Mouse (Mus musculus): ENCODE measurements at regions not wholly inside any gene's neighbourhood (a gene's known extent, or its start where the extent isn't known, plus 50 kb on each side); places are given as distances from the start of the nearest gene placed in this dataset.
A peak's percentile ranks its signal among the peaks of the same experiment; 100 is the strongest.

DNA sequence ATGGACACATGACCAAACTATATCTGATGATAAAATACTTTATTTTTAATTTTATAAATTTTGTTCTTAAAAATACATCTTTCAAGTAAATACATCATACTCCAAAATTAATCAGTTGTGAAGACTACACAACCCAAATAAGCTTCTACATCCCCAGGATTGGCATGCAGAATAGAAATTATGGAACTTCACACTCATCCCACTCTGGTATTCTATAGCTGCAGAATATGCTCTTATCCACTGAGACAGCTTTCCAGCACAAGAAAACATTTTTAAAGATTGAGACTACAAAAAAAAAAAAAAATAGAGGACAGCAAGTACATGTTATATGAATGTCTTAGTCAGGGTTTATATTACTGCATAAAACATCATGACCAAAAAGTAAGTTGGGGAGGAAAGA is 94.4 kb downstream of the Gm11232 start:
- Histone ChIP-seq H3K36me3 (ENCODE audit: control insufficient read depth, insufficient read depth, low read length, poor library complexity, severe bottlenecking) (no peaks in the 10 kb centered on the region), H3K27me3 (ENCODE audit: control insufficient read depth, insufficient read depth, low read length, poor library complexity, severe bottlenecking) (no peaks in the 10 kb centered on the region)
- DNase-seq (ENCODE audit: low read depth, low spot score), result no peak

DNA sequence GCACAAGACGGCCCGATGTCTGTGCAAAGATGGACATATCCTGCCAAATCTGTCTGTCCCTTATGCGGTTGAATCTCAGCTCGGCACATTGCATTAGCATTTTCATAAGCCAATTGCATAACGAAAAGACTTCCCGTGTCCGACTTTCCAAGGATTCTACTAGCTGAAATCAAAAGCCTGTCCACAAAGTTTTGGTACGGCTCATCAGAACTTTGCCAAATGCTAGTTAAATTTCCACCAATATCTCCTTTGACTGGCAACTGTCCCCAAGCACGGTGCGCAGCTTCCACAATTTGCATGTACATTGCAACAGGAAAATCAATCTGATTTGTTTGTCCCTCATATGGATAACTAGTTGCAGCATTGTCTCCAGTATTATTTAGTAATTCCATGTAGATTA is 117.2 kb downstream of the Gm11232 start:
- H3K36me3 ChIP-seq (ENCODE audit: control insufficient read depth, insufficient read depth, low read length, poor library complexity, severe bottlenecking), result no peaks in the 10 kb centered on the region
- no peaks in the 10 kb centered on the region for H3K27me3 ChIP-seq (ENCODE audit: control insufficient read depth, insufficient read depth, low read length, poor library complexity, severe bottlenecking)
- DNase-seq (ENCODE audit: low read depth, low spot score), result no peak

DNA sequence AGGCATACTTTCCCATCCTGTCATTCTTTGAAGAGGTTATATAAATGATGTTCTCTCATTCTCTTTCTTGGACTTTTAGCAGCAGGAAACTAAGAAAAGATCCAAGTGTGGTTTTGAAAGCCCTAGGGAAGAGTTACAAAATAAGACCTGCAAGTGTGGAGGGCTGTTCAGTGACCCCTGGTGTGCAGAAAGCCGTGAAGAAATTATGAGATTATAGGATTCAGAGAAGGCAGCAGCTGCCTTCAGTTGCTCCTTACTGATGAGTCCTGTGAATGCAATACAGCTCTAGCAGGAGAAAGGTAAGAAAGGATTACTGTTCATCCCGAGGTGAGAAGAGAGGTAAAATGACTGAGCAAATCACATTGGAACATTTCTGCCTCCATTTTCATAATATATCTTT is 130.7 kb downstream of the Gm11232 start:
- Histone ChIP-seq H3K27me3 (ENCODE audit: control insufficient read depth, insufficient read depth, low read length, poor library complexity, severe bottlenecking) (no peaks in the 10 kb centered on the region), H3K36me3 (ENCODE audit: control insufficient read depth, insufficient read depth, low read length, poor library complexity, severe bottlenecking) (no peaks in the 10 kb centered on the region)
- no peak for DNase-seq (ENCODE audit: low read depth, low spot score)

DNA sequence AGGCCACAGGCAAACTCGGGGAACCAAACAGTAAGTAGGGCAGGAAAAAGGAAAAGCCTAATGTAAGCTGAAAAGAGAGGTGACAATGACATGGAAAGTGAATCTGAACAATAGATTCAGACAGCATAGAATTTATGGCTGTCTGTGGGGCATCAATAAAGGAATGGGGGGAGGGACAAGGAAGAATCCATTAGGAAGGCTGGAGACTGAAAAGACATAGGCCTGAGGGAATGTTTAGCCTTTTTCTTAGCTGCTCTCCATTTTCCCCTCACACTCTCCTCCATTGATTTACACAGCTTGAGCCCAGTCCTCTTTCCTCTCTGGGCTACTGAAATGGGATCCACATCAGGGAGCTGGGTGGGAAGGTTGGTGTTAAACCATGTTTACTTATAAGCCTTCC is 131.1 kb downstream of the Gm11232 start:
- Histone ChIP-seq H3K27me3 (ENCODE audit: control insufficient read depth, insufficient read depth, low read length, poor library complexity, severe bottlenecking) (no peaks in the 10 kb centered on the region), H3K36me3 (ENCODE audit: control insufficient read depth, insufficient read depth, low read length, poor library complexity, severe bottlenecking) (no peaks in the 10 kb centered on the region)
- no peak for DNase-seq (ENCODE audit: low read depth, low spot score)

DNA sequence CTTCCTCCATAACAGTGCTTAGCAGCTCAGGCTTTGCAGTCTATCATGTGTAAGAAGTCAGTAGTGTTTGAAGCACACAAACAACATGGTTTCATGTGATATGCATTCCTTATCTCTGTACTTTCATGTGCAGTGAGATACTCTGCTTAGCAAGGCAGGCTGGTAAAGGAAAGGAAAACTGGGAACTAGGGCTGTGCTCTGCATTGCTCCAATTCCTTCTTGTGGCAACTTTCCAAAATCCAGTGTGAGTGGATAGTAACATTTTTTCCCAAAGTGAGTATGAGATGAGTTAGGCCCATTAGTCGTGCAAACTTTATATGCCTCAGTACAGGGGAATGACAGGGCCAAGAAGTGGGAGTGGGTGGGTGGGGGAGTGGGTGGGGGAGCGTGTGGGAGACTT is 133.0 kb downstream of the Gm11232 start:
- H3K27me3 ChIP-seq (ENCODE audit: control insufficient read depth, insufficient read depth, low read length, poor library complexity, severe bottlenecking), result no peaks in the 10 kb centered on the region
- DNase-seq (ENCODE audit: low read depth, low spot score), result no peak
- no peaks in the 10 kb centered on the region for H3K36me3 ChIP-seq (ENCODE audit: control insufficient read depth, insufficient read depth, low read length, poor library complexity, severe bottlenecking)

DNA sequence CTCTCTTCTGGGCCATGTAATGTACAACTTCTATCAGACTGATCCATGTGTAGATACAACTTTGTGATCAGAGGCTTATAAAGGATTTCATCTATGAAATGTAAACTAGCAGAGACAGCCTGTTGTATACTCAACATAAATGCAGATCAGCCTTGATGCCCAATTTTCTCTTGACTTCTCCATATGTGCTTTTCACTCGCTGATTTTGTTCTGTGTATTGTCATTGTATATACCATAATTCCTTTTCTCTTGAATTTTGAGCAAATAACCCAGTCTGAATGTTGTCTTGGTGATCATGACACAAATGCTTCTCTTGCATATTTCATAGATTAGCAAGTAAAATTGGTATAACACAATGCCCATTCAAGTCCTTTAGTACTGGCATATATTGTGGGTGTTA is 144.0 kb downstream of the Gm11232 start:
- H3K36me3 ChIP-seq (ENCODE audit: control insufficient read depth, insufficient read depth, low read length, poor library complexity, severe bottlenecking), result no peaks in the 10 kb centered on the region
- DNase-seq (ENCODE audit: low read depth, low spot score), result no peak
- H3K27me3 ChIP-seq (ENCODE audit: control insufficient read depth, insufficient read depth, low read length, poor library complexity, severe bottlenecking), result no peaks in the 10 kb centered on the region

DNA sequence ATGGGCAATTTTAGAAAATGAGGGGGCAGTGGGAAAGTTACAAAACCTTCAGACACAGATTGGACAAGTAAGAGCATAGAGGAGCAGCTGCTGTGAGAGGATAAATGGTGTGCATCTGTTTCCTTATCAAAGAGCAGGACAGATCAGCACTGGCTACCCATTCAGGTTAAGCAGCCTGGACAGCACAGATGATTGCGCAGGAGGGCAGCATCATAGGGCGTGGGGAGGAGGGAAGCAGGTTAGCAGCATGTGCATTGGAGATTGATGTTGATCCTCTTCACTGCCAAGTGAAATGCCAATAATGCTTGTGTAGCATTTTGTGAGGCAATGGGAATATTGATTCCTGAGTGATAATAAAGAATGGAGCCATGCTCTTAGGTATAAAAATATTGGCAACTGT is 171.9 kb downstream of the Gm11232 start:
- no peak for DNase-seq (ENCODE audit: low read depth, low spot score)
- no peaks in the 10 kb centered on the region for H3K36me3 ChIP-seq (ENCODE audit: control insufficient read depth, insufficient read depth, low read length, poor library complexity, severe bottlenecking)
- H3K27me3 ChIP-seq (ENCODE audit: control insufficient read depth, insufficient read depth, low read length, poor library complexity, severe bottlenecking), result no peaks in the 10 kb centered on the region

DNA sequence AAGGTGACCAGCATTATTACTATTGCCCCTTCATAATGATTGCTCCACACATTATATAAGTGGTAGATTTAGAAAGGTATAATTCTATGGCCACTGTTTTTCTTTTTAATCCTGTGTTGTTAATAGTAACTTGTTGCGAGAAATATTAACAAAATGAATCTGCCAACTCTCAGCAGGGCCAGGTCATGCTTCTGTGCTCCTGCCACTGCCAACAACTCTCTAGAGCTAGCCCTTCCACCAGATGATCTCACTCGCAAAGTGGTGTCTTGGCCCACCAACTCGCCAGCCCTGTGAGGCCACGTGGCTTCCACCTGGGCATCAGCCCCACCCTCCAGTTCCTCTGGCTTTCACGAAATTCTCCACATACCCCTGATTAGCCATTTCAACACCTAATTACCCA is 197.1 kb downstream of the Gm11232 start:
- no peak for DNase-seq (ENCODE audit: low read depth, low spot score)
- H3K27me3 ChIP-seq (ENCODE audit: control insufficient read depth, insufficient read depth, low read length, poor library complexity, severe bottlenecking), result no peaks in the 10 kb centered on the region
- no peaks in the 10 kb centered on the region for H3K36me3 ChIP-seq (ENCODE audit: control insufficient read depth, insufficient read depth, low read length, poor library complexity, severe bottlenecking)

DNA sequence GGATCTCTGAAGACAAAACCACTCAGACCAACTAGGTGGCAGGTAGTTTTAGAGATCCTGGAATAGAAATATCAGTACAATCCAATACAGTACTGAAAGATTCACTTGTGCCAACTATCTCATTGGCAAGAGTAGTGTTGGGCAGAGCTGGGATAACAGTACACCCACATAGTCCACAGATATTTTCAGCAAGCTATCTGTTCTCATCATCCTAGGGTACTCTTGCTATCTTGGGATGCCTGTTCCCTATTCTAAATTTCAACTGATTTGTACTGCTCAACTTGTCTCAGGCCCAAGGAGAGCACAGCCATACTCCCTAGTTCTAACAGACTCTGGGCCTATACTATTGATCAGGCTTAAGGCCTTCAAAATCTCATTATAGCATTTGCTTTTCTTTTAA is 218.6 kb downstream of the Gm11232 start:
- no peak for DNase-seq (ENCODE audit: low read depth, low spot score)
- Histone ChIP-seq H3K36me3 (ENCODE audit: control insufficient read depth, insufficient read depth, low read length, poor library complexity, severe bottlenecking) (no peaks in the 10 kb centered on the region), H3K27me3 (ENCODE audit: control insufficient read depth, insufficient read depth, low read length, poor library complexity, severe bottlenecking) (no peaks in the 10 kb centered on the region)

DNA sequence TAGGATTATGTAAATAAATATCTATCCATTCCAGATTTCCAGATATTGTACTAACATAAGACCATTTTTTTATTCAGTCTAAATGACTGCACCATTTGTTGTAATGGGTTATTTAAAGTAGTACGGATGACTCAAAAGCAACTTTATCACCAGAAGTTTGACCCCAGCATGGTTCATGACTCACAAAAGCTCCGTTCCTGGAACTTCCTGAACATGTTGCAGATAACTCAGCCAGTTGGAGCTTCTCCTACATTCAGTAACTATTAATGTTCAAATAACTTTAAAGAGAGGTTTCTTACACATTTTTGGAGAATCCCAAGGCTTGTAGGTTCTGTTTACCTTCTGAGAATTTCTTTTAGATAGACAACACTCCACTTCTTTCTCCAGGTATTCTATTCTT is 219.8 kb downstream of the Gm11232 start:
- no peaks in the 10 kb centered on the region for H3K27me3 ChIP-seq (ENCODE audit: control insufficient read depth, insufficient read depth, low read length, poor library complexity, severe bottlenecking)
- DNase-seq (ENCODE audit: low read depth, low spot score), result no peak

DNA sequence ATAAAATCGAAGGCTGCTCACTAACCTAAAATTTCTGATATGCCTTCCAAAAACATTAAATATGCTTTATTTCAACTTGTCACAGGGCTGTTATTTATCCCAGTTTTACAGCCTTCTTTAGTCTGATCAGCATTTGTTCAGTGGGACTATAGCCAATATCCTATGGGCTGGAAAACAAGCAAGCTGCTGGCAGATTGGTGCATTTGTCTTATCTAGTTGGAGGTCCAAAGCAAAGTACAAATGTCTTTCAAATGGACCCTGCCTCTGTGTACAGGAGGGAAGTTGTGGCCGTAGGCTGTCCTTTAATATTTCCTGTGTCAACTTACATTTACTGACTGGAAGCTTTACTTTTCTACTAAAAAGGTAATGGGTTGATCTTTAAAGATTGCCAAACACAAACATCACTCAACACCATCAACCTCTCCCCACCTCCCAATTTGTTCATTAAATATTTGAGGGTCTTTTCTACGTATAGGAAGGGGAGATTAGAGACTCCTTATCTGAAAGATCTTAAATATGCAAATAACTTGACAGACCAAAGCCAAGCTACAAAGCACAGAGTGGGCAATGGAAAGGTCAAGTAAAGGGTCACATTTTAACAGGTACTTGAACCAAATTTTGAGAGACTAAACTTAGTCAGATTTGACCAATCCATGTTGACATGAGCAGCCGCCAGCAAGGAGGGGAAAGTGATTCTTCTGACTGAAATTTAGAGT is 233.4 kb downstream of the Gm11232 start:
- Histone ChIP-seq H3K27me3 (ENCODE audit: control insufficient read depth, insufficient read depth, low read length, poor library complexity, severe bottlenecking) (no peaks in the 10 kb centered on the region), H3K36me3 (ENCODE audit: control insufficient read depth, insufficient read depth, low read length, poor library complexity, severe bottlenecking) (no peaks in the 10 kb centered on the region)
- DNase-seq (ENCODE audit: low read depth, low spot score), result no peak

More for the DNA sequence above, 219.8 kb downstream of the Gm11232 start:
- no peaks in the 10 kb centered on the region for H3K36me3 ChIP-seq (ENCODE audit: control insufficient read depth, insufficient read depth, low read length, poor library complexity, severe bottlenecking)

DNA sequence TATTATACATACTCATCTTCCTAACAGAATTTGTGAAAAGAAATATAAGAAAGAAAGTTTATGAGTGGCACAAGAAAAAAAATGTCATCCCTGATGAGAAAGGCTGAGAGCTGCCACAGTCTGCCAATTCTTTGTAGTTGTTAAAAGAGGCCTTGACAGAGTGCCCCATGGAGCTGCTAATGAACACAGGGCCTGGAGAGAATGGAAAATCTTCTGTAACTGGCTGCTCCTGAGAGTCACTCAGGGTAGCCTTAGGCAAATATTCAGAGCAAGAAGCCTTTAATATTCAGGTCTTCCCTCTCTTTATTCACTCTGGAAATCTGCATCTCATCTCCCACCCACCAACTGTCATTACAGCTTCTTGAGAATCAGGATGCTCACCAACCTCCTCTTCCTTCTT is 237.0 kb downstream of the Gm11232 start:
- DNase-seq (ENCODE audit: low read depth, low spot score), result no peak
- no peaks in the 10 kb centered on the region for H3K27me3 ChIP-seq (ENCODE audit: control insufficient read depth, insufficient read depth, low read length, poor library complexity, severe bottlenecking)
- no peaks in the 10 kb centered on the region for H3K36me3 ChIP-seq (ENCODE audit: control insufficient read depth, insufficient read depth, low read length, poor library complexity, severe bottlenecking)

DNA sequence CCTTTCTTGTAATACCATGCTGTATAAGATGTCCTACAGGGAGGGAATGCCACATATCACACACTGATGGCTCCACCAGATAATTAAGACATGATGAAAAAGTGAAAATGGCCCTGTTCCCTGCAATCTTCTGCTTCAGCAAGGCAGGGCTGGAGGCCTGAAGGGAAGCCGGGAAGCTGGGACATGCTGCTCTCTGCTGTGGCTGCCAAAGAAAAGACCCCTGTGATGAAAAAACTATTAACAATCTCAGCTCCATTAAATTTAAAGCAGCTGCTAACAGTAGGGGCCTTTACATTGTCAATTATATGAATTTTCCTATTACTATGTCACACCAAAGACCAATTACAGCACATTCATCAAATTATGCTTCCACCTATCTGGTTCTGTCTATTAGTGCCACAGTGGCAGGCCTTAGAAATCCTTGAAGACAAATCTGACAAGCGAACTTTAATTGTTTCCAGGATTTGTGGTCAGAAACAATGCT is 239.8 kb downstream of the Gm11232 start:
- Histone ChIP-seq H3K36me3 (ENCODE audit: control insufficient read depth, insufficient read depth, low read length, poor library complexity, severe bottlenecking) (no peaks in the 10 kb centered on the region), H3K27me3 (ENCODE audit: control insufficient read depth, insufficient read depth, low read length, poor library complexity, severe bottlenecking) (no peaks in the 10 kb centered on the region)
- DNase-seq (ENCODE audit: low read depth, low spot score), result no peak

DNA sequence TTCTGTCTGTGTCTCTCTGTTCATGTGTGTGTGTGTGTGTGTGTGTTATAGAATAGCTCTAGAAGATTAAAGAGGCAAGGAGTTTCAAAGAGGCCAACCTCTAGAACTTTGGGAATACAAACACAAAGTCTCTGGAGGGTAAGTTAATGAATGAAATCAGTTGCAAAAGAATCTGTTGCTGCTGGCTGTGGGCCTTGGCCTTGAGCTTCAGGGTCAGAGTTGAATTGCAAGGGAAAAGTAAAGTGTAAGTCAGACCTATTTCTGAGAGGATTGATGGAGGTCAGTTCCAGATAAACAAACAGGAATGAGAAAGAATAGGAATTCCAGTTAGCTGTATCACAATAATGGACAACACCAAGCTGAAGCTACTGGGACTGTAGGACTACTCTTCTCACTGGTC is 250.9 kb downstream of the Gm11232 start:
- H3K27me3 ChIP-seq (ENCODE audit: control insufficient read depth, insufficient read depth, low read length, poor library complexity, severe bottlenecking), result no peaks in the 10 kb centered on the region
- no peaks in the 10 kb centered on the region for H3K36me3 ChIP-seq (ENCODE audit: control insufficient read depth, insufficient read depth, low read length, poor library complexity, severe bottlenecking)
- DNase-seq (ENCODE audit: low read depth, low spot score), result no peak

DNA sequence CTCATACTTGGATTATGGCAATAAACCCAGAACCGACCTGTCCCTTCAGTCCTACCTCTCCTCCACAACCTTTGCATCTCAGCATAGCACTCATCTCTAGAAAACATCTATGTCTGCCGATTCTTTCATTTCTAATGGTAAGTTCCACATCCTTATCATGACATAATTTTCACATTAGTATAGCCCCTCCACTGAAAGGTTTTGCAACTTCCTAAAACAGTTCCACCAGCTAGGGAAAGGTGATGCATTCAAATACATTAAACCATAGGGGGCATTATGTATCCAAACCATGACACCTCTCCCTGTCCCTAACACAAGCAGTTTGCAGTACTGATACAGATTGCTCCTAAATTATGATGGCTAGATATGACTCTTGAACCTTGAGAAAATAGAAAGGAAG is 268.0 kb downstream of the Gm11232 start:
- no peak for DNase-seq (ENCODE audit: low read depth, low spot score)
- no peaks in the 10 kb centered on the region for H3K36me3 ChIP-seq (ENCODE audit: control insufficient read depth, insufficient read depth, low read length, poor library complexity, severe bottlenecking)
- H3K27me3 ChIP-seq (ENCODE audit: control insufficient read depth, insufficient read depth, low read length, poor library complexity, severe bottlenecking), result no peaks in the 10 kb centered on the region

DNA sequence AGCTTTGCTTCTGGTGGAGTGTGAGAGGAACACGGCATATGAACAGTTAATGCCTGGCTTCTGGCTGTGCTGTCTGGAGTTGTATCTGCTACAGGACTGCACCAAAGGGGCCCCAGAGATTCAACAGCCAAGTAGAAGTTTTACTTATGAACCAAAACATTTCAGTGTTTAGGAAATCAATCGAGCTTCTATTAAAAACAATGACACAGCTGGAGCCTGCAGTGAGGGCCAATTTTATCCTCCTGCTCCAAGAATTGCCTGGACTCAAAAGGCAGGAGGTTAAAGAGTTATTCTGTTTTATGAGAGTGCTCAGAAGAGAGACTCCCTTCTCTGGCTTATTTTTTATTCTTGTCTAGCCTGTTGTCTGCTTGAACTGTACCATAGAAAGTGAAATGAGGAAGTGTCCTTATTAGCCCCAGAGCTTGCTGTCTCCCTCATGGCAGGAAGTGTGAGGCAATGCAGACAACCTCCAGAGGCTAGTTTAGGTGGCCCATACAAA is 269.1 kb downstream of the Gm11232 start:
- Histone ChIP-seq H3K27me3 (ENCODE audit: control insufficient read depth, insufficient read depth, low read length, poor library complexity, severe bottlenecking) (no peaks in the 10 kb centered on the region), H3K36me3 (ENCODE audit: control insufficient read depth, insufficient read depth, low read length, poor library complexity, severe bottlenecking) (no peaks in the 10 kb centered on the region)
- DNase-seq (ENCODE audit: low read depth, low spot score), result peak; percentile 74
